Mouse (Mus musculus): ENCODE measurements at regions not wholly inside any gene's neighbourhood (a gene's known extent, or its start where the extent isn't known, plus 50 kb on each side); places are given as distances from the start of the nearest gene placed in this dataset.
A peak's percentile ranks its signal among the peaks of the same experiment; 100 is the strongest.

DNA sequence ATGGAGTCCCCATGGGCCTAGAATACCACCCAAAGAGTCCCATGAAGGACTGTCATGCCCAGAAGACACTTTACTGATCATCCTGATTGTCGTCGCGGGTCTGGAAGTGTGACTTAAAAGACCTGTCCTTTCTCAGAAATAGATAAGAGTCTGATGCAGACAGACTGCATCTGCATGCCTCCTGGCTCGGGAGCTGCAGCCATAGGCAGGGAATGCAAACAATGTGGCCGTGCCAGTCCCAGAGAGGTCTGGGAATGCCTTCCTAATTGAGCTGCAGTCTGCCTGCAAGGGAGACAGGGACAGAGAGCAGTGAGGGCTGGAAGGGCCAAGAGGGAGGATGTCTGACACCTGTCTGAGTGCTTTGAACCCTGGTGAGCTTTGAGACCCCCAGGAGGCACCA lies 150.9 kb downstream of the Opa1 start:
- Histone ChIP-seq H3K36me3 (no peaks in the 10 kb centered on the region), H3K4me3 (replicated peaks) (no peak overlapping the region), H3K9me3 (no peaks in the 10 kb centered on the region), H3K4me1 (replicated peaks) (peaks cover 30% of the 10 kb centered on the region), H3K27me3 (replicated peaks) (peaks cover 4% of the 10 kb centered on the region; the same call in 1 of the 2 replicates), H3K27ac (no peak overlapping the region), H3K4me2 (replicated peaks) (no peak overlapping the region), H3K9ac (no peak overlapping the region)
- no peak for ATAC-seq
- 30% methylated on average over 5 of the region's 5 CpGs for WGBS

DNA sequence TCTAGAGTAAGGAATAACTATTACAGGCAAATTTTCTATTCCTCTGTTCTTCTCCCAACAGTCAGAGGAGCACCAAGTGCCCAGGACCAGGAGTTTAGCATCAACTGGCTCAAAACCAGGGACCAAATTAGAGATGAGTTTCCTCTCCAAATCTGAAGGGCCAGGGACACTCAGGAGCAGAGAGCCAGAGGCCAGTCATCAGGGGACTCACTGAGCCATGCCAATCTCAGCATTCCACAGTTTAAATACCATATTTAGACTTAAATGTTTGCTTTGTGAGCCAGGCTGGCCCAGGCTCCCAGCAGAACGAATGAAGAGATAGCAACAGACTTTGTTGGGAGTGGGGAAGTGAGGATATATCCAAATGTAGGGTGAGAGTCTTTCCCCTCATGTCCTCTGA lies 153.8 kb downstream of the Opa1 start:
- H3K27me3 ChIP-seq (replicated peaks): no peaks in the 10 kb centered on the region
- no peak overlapping the region for H3K4me3 ChIP-seq (replicated peaks)
- WGBS: 45% methylated on average over 1 of the region's 1 CpGs
- ATAC-seq: no peak
- H3K36me3 ChIP-seq: no peaks in the 10 kb centered on the region
- peaks cover 36% of the 10 kb centered on the region for H3K4me1 ChIP-seq (replicated peaks)
- H3K4me2 ChIP-seq (replicated peaks): no peak overlapping the region
- H3K27ac ChIP-seq: no peak overlapping the region
- no peaks in the 10 kb centered on the region for H3K9me3 ChIP-seq
- no peak overlapping the region for H3K9ac ChIP-seq

DNA sequence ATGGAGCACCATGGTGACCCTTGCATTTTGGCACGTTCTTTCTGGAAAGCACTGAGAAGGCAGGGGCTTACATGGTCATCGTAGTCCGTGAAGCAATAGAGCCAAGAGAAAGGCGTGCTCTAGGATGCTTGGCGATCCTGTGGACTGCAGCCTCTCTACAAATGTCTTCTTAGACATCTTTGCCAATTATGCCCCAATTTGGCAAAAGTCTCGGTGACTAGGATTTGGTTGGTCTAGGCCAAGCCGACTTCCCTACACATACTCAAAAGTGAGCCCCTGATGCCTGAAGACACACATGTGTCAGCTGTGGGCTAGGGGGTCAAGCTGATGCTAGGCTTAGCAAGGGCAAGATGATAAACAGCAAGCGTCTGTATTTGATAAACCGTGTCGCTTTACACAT lies 154.7 kb downstream of the Opa1 start:
- H3K36me3 ChIP-seq: no peaks in the 10 kb centered on the region
- no peak overlapping the region for H3K4me2 ChIP-seq (replicated peaks)
- no peak overlapping the region for H3K9ac ChIP-seq
- H3K27ac ChIP-seq: no peak overlapping the region
- no peak overlapping the region for H3K4me3 ChIP-seq (replicated peaks)
- H3K9me3 ChIP-seq: no peaks in the 10 kb centered on the region
- no peaks in the 10 kb centered on the region for H3K27me3 ChIP-seq (replicated peaks)
- ATAC-seq: peak; percentile 16; the same call in 1 of the 2 replicates
- 78% methylated on average over 10 of the region's 10 CpGs for WGBS
- H3K4me1 ChIP-seq (replicated peaks): peaks cover 27% of the 10 kb centered on the region

DNA sequence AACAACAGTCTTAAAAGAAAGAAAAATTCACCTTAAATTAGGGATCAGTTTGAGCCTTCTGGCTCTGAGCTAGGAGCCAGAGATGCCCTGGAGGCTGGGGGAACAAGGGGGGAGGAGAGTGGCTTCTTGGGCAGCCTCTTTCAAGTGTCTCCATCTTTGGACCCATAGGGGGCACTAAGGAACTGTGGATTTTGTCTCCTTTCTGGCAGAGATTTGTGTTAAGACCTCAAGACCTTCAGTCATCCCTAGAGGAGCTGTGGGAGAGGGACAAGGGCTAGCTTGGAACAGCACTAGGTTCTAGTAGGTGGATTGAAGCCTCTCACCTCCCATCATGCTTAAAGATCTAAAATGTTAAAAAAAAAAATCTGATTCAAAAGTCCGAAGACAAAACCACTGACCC lies 155.2 kb downstream of the Opa1 start:
- H3K9ac ChIP-seq: no peak overlapping the region
- no peaks in the 10 kb centered on the region for H3K9me3 ChIP-seq
- no peaks in the 10 kb centered on the region for H3K27me3 ChIP-seq (replicated peaks)
- peak overlapping the region; percentile 37 for H3K4me2 ChIP-seq (replicated peaks)
- peak; percentile 76 for ATAC-seq
- H3K4me1 ChIP-seq (replicated peaks): peaks cover 23% of the 10 kb centered on the region
- H3K36me3 ChIP-seq: no peaks in the 10 kb centered on the region
- H3K27ac ChIP-seq: peak overlapping the region; percentile 85
- WGBS: 15% methylated on average over 1 of the region's 1 CpGs
- no peak overlapping the region for H3K4me3 ChIP-seq (replicated peaks)

DNA sequence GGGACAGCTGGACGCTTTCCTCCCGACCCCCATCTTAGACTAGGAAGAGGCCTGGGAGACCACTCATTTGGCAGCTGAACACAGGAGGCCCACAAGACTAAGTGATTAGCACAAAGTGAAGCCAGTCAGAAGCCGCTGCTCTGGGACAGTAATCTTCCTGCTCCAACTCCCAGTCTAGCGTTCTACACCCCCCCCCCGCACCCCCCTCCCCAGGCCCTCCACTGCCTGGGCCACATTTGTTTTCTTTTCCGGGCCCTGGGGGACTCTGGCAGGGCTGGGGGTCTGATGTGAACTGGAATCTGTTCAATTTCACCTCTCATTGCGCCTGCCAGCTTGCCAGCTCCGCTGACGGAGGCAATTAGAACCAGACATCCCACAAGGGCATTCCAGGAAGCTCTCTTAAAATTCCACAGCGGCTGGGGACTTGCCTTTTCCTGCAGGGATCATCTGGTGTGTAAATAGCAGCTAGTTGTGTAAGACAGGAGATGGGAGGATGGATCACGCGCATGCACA lies 155.7 kb downstream of the Opa1 start:
- Histone ChIP-seq H3K27me3 (replicated peaks) (no peaks in the 10 kb centered on the region), H3K9ac (no peak overlapping the region), H3K36me3 (no peaks in the 10 kb centered on the region), H3K4me1 (replicated peaks) (peaks cover 23% of the 10 kb centered on the region), H3K4me2 (replicated peaks) (peak overlapping the region; percentile 37), H3K4me3 (replicated peaks) (no peak overlapping the region), H3K9me3 (no peaks in the 10 kb centered on the region), H3K27ac (peak overlapping the region; percentile 85)
- WGBS: 14% methylated on average over 12 of the region's 12 CpGs
- ATAC-seq: peak; percentile 70

DNA sequence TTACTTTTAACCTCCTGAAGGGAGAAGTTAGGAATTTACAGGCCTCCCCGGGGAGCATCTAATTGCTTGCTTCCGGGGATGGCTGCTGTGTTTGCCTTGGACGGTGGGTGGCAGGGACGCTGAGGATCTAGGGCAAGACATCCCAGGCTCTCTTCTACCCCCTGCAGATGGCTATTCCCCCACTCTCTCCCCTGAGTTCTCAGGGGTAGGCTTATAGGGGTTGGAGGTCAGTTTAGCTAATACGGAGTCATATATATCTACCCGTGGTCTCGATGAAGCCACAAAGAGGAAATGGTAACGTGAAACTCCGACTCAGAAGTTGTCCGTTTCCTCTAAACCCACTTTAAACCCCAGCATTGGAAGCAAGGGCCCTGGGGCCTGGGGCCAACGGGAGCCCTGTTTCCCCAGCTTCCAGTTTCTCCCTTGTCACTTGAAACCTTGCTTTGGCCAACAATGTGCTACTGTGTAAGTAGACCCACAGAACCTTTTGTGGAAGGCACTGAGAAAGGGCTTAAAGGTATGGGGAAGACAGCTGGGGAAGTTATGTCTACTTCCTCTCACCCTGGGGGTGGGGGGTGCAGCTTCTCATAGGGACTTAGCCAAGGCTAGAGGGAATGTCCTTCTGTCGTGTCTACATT lies 156.4 kb downstream of the Opa1 start:
- peak; percentile 58; the same call in 1 of the 2 replicates for ATAC-seq
- WGBS: 15% methylated on average over 12 of the region's 12 CpGs
- no peak overlapping the region for H3K9ac ChIP-seq
- H3K4me1 ChIP-seq (replicated peaks): peaks cover 23% of the 10 kb centered on the region
- H3K27ac ChIP-seq: peak overlapping the region; percentile 85
- H3K4me2 ChIP-seq (replicated peaks): peak overlapping the region; percentile 37; the same call in 1 of the 2 replicates
- H3K36me3 ChIP-seq: no peaks in the 10 kb centered on the region
- H3K4me3 ChIP-seq (replicated peaks): no peak overlapping the region
- no peaks in the 10 kb centered on the region for H3K9me3 ChIP-seq
- no peaks in the 10 kb centered on the region for H3K27me3 ChIP-seq (replicated peaks)

DNA sequence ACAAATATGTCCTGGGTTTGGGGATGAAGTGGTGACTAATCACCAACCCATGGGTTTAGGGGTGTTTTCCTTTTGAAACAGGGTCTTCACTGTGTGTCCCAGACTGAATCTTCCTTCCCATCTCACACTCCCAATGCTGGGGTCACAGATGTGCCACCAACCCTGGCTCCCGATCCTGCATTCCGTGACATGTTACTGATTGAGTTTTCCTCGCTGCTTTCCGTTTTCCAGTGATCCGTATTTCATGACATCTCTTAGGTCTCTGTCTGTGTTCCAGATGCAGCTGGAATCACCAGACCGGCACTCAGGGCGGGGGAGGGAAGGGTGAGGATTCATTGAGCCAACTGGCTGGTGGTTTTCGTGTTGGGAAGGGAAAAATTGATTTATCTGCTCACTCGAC lies 157.1 kb downstream of the Opa1 start:
- 53% methylated on average over 9 of the region's 9 CpGs for WGBS
- H3K9me3 ChIP-seq: no peaks in the 10 kb centered on the region
- no peak for ATAC-seq

DNA sequence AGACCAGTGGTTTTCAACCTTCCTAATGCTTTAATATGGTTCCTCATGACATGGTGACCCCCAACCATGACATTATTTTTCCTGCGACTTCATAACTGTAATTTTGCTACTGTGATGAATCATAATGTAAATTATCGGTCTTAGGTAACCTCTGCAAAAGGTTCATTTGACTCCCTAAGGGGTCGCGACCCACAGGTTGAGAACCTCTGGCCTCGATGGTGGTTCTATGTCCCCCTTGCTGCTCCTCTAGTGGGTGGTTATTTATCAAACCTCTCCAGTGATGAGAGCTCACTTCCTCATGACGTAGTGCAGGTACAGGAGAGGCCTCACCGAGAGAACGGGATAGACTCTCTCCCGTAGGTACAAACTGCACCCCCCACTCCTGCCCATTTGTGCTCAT lies 158.9 kb downstream of the Opa1 start:
- Histone ChIP-seq H3K4me3 (replicated peaks) (no peak overlapping the region), H3K4me2 (replicated peaks) (no peak overlapping the region), H3K9me3 (no peaks in the 10 kb centered on the region), H3K4me1 (replicated peaks) (peaks cover 23% of the 10 kb centered on the region), H3K36me3 (no peaks in the 10 kb centered on the region), H3K27ac (no peak overlapping the region), H3K9ac (no peak overlapping the region), H3K27me3 (replicated peaks) (no peaks in the 10 kb centered on the region)
- no peak for ATAC-seq
- WGBS: 79% methylated on average over 9 of the region's 9 CpGs

More for the DNA sequence above, 157.1 kb downstream of the Opa1 start:
- no peak overlapping the region for H3K4me3 ChIP-seq (replicated peaks)
- no peak overlapping the region for H3K9ac ChIP-seq
- peaks cover 23% of the 10 kb centered on the region for H3K4me1 ChIP-seq (replicated peaks)
- H3K27ac ChIP-seq: no peak overlapping the region
- no peaks in the 10 kb centered on the region for H3K27me3 ChIP-seq (replicated peaks)
- no peak overlapping the region for H3K4me2 ChIP-seq (replicated peaks)
- H3K36me3 ChIP-seq: no peaks in the 10 kb centered on the region

DNA sequence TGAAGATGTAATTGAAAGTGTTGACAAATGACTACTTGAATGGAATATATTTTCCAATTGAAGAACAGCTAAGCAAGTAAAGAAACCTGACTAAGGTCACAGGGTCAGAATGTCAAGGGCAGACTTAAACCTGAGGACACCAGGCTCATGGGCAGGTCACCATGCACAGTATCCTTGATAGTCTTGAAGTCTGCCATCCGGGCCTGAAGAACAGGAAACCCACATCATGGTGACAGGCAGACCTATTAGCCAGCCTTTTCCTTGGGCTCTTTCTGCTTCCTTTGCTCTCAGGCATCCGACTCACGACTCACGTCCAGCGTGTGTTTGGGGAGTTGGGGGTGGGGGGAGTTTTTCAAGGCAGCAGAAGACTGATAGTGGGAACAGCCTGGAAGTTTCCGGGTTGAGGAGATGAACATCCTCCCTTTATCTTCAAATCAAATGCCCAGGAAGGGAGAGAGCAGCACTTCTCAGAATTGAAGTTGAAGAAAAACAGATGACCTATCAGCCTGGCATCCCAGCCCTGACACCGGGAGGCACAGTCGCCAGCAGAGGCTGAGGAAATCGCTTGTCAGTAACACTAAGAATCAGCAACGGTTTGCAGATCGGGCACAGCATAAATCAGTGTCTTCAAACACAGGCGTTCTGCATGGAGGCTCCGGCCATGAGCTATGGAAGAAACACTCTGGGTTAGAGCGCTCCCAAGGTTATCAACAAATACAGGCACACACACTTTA lies 163.5 kb downstream of the Opa1 start:
- 23% methylated on average over 14 of the region's 14 CpGs for WGBS
- no peak overlapping the region for H3K27ac ChIP-seq
- no peak for ATAC-seq
- no peaks in the 10 kb centered on the region for H3K4me1 ChIP-seq (replicated peaks)
- H3K36me3 ChIP-seq: no peaks in the 10 kb centered on the region
- no peaks in the 10 kb centered on the region for H3K9me3 ChIP-seq
- no peak overlapping the region for H3K4me2 ChIP-seq (replicated peaks)
- H3K9ac ChIP-seq: no peak overlapping the region
- H3K4me3 ChIP-seq (replicated peaks): no peak overlapping the region
- no peaks in the 10 kb centered on the region for H3K27me3 ChIP-seq (replicated peaks)

DNA sequence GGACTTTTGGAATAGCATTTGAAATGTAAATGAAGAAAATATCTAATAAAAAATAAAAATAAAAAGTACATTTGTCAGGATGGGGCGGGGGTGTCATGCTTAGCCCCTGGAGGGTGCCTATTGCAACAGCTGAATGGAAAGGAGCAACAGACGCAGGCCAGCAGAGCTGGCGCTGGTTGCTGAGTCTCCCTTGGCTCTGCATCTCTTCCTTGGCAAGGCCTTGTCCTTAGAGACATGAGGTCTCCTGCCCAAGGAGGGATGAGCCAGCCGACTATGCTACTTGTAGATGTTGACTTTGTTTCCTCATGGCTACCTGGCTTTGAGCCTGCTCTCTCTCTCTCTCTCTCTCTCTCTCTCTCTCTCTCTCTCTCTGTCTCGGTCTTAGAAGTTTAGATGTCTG lies 166.4 kb downstream of the Opa1 start:
- Histone ChIP-seq H3K4me3 (replicated peaks) (no peak overlapping the region), H3K4me1 (replicated peaks) (no peaks in the 10 kb centered on the region), H3K4me2 (replicated peaks) (no peak overlapping the region), H3K9me3 (no peaks in the 10 kb centered on the region), H3K36me3 (no peaks in the 10 kb centered on the region), H3K27ac (no peak overlapping the region), H3K27me3 (replicated peaks) (no peaks in the 10 kb centered on the region), H3K9ac (no peak overlapping the region)
- WGBS: 77% methylated on average over 5 of the region's 5 CpGs
- ATAC-seq: no peak

DNA sequence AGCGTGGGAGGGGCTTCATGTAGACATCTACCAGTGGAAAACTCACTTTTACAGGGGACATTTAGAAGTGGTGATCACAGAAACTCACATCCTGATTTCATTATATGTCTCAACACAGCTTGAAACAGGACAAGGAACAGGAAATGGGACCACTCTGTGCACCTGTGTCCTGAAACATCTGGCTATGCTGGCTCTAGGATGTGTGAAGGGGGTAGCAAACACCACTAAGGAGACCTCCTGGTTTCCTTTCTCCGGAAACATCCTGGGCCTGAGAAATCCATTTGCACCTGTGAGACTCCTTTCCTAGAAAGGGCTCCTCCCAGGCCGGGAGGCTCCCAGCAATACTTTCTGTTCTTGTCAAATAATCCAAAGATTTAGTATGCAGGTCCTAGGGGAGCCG lies 167.1 kb downstream of the Opa1 start:
- H3K9me3 ChIP-seq: no peaks in the 10 kb centered on the region
- no peak overlapping the region for H3K27ac ChIP-seq
- 68% methylated on average over 4 of the region's 4 CpGs for WGBS
- no peak overlapping the region for H3K4me3 ChIP-seq (replicated peaks)
- no peak for ATAC-seq
- no peaks in the 10 kb centered on the region for H3K36me3 ChIP-seq
- H3K4me2 ChIP-seq (replicated peaks): no peak overlapping the region
- H3K9ac ChIP-seq: no peak overlapping the region
- H3K4me1 ChIP-seq (replicated peaks): no peaks in the 10 kb centered on the region
- no peaks in the 10 kb centered on the region for H3K27me3 ChIP-seq (replicated peaks)

DNA sequence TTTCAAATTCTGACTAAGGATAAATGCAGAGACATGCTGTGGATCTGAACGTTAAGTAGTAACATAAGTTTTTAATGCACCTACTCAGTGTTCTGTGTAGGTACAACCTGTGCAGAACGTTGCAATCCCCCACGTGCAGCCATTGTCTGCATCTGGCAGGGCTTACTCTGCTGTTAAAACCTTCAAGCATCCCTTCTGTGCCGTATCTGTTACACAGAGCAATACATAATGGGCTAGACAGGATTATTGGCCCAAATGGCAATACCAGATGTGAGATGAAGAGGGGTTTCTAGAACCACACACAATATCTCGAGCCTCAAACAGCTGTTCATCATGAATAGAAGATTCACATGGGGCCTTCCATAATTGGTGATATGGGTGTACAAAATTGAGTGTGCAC lies 170.0 kb downstream of the Opa1 start:
- 66% methylated on average over 5 of the region's 5 CpGs for WGBS
- Histone ChIP-seq H3K27me3 (replicated peaks) (no peaks in the 10 kb centered on the region), H3K4me3 (replicated peaks) (no peak overlapping the region), H3K4me1 (replicated peaks) (0 out of 2 replicates have a peak, but pooled peaks cover 1% of the 10 kb centered on the region), H3K4me2 (replicated peaks) (no peak overlapping the region), H3K27ac (no peak overlapping the region), H3K9me3 (no peaks in the 10 kb centered on the region), H3K9ac (no peak overlapping the region), H3K36me3 (no peaks in the 10 kb centered on the region)
- ATAC-seq: no peak
